Mouse (Mus musculus) small intestine, adult 2 months (tissue): ENCODE data around the gene Gfm1.

Experiments used
- CTCF ChIP-seq: fragments of 200-500 bp; IDR thresholded peaks from 2 replicates; pipeline ENCODE4 v1.5.1; 2012; ENCODE audit warnings: low read depth, mild to moderate bottlenecking, control low read depth, inconsistent platforms, low read length, moderate library complexity, mixed read lengths; ENCODE audit not compliant: insufficient replicate concordance, insufficient read length; ENCODE audit errors: extremely low read depth
- POLR2A ChIP-seq: fragments of 200-500 bp; IDR thresholded peaks from 2 replicates; pipeline ENCODE4 v1.6.1; 2012; ENCODE audit warnings: low read depth, mild to moderate bottlenecking, control low read depth, inconsistent platforms, low read length, moderate library complexity

DNA sequence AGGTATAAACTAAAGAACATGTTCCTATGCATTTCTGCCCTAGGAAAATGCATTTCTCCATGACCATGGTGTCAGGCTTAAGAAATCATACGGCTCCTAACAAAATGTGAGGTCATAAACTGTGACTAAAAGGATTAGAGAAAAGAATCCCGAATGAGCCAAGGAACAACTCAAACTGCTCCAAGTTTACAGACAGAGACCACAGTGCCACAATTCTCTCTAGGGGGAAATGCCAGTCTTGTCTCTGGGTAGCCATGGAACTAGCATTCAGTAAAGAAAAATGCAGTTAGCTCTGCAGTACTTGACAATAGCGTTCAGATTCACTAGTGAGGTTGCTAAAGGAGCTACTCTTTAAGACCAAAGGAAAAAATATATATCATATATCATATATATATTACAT lies 30.0 kb downstream of the Gfm1 start:
- TF ChIP-seq POLR2A (no peak), CTCF (no peak)
